Mouse (Mus musculus) CD4-positive helper T cell, adult 2 months (primary cell): ENCODE measurements around the gene Olfr460.
"Not testable (repeated sequence)": the region's sequence is repeated elsewhere in the genome, so short reads cannot be mapped to it uniquely, and the experiment has no call there.

Source experiments
- DNase-seq: peaks from one replicate; pipeline ENCODE4 v3.0.0-alpha.2; 2012; ENCODE audit warnings: low read depth, missing footprints, low spot score

The Olfr460 gene

DNA sequence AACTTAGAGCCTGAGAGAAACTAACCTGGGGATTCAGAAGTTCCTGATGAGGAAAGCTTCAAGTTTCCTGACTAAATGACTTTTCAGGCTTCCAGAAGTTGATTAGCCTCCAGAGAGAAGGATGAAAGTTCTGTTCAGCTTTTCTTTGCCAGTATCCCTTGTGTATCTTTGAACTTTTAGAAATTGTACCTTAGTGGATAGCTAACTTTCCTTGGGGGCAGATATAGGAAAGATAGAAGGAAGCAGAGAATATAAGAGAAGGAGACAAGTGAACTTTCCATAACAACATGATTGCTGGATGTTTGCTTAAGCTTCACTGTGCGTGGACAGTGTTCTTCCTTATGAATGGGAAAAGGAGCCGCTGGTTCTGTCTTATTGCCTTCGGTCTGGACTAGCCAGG lies at the start of gene Olfr460:
TSS of gene Olfr460 (plus strand) at position 301 of the 400 bp plus-strand sequence.
- no peak for DNase-seq

DNA sequence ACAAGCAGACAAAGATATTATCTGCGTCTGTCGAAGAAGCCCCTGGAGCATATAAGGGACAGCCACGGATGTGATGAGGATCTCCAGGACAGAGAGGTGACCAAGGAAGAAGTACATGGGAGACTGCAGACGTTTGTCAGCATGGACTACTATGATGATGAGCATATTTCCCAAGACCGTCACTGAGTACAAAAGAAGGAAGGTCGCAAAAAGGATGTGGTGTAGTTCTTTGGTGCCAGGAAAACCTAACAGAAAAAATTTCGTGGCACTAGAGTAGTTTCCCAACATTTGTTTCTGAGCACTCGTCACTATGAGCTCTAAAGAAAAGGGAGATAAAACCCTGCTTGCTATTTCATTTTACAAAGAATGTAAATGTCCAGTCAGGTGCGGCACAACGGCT lies 24.6 kb upstream of the Olfr460 start:
- no peak for DNase-seq

DNA sequence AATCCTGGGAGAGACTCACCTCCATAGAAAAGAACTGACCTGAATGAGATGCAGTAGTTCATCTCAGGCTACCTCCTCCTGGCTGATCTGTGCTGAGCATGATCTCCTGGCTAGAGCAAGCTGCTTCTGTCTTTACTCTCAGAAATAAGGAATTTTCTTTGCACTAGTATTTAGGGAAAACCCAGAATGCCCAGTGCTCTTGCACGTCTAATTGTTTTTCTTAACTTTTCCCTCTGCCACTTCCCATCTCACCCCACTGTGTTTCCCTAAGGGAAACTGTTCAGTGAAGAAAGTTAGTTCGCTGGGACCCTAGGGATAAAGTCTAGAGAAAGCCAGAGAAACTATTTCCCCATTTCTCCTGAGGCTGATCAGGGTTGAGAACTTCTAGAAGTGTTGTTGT lies 14.3 kb upstream of the Olfr460 start, which contains the start of gene Olfr461:
TSS of gene Olfr461 (minus strand) at position 101 of the 400 bp plus-strand sequence.
- no peak for DNase-seq

DNA sequence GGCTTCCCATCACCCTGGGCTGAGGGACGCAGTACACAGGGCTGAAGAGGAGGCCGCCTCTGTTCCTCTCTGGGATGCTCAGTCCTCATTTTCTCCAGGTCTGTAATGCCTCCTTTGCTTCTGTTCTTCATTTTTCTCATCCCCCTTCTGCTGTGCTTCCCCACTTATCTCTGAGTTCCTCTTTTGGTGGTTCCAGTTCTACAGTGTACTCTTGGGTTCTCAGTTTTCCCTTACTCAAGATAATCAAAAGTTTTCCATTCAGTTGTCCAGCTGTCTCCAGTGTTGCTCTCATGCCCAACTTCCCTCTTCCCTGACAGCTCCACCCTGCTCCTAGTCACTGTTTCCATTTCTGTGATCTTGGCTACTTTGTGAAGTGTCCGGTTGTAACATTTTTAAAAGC lies 4.3 kb downstream of the Olfr460 start:
- DNase-seq, result no peak

DNA sequence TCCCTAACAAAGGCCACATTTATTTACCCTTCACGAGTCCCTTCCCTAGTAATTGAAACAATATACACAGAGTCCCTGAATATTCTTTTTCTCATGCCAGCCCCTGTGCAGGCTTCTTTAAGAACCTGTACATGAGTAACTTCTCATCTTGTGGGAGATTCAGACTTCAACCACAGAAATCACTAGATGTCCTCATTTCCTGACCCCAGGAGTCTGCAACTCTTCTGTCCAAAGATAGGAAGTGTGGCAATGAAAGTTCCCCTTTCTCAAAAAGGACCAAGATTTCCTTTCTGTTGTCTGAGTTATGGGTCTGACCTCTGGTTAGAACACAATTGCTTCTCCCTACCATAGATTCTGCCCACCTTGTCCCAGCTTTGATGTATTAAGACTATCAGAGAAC lies 7.0 kb downstream of the Olfr460 start:
- no peak for DNase-seq

DNA sequence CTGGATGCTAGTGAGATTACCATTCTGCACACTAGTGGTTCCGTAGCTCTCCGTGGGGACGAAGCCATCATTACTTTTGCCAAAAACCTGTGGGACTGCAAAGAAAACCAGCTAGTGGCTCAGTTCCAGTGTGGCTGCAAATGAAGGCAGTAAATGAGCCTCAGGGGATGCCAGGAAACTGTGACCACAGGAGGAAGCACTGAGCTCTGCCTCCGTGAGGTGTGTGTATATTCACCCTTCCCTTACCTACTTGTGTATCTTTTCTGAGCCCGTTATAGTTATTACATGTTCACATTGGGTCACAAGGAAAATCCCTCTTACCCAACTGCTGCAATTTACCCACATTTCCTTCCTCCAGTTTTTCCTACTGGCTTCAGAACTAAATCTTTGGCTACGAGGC lies 15.0 kb downstream of the Olfr460 start:
- no peak for DNase-seq

DNA sequence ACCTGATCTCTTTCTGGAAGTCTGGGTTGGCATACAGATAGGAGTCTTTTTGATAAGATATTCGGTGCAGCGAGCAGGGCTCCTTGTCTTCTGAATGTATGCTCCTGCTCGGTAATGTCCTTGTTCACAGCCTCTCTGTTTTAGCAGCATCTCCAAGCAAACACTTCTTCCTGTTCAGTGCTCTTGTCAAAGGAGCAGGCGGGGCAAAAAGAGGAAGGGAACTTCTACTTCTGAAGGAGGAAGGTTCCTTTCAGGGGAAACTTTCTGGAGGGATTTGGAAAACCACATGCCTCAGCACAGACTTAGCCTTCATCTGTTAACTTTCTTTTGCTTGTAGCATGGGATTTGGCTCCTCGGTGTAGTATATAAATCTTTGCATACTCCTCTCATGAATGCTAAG lies 16.4 kb downstream of the Olfr460 start, which contains the start of gene Clec5a:
TSS of gene Clec5a (minus strand) at position 177 of the 400 bp plus-strand sequence.
- DNase-seq, result no peak

DNA sequence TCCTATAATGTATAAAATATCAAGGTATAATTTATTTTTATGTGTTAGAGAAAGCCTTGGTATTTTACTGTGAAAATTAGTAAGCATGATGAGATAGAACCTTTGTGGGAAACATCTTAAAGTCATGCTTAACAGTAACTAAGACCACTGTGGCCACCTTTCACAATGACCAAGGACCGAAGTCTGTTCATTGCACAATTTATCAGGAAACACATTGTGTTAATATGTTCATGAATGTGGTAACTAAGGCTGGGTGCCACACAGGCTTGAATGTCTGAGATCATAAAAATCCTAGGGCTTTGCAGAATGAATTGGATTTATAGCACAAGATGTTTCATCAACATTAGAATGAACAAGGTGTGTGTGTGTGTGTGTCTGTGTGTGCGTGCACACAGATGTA lies 19.1 kb downstream of the Olfr460 start:
- DNase-seq, result no peak

DNA sequence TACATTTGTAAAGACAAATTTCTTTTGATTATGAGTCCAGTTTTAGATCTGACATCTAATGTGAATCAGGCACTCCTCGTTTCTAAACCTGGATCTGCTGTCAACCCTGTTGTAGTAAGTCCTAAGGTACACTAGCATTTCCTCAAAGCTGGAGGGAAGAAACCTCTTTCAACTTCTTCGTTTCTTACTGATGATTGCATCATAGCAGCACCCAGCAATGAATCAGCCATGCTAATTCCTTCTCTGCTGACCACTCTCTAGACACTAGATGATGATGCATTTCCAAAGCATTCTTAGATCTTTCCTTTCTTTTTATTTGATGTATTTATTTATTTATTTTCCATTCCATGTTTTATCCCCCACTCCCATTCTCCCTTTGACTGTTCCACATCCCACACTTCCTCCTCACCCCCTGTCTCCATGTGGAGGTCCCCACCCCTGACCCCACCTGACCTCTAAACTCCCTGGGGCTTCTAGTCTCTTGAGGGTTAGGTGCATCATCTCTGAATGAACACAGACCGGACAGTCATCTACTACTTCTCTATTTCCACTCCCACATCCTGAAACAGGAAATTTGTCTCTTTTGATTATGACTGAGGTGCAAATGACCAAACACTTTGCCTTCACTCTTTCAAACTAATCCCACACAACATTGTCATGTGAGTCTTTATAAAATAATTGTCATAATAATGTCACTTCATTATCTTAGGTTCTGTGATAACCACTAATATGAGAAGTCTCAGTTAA lies 25.7 kb downstream of the Olfr460 start:
- no peak for DNase-seq

DNA sequence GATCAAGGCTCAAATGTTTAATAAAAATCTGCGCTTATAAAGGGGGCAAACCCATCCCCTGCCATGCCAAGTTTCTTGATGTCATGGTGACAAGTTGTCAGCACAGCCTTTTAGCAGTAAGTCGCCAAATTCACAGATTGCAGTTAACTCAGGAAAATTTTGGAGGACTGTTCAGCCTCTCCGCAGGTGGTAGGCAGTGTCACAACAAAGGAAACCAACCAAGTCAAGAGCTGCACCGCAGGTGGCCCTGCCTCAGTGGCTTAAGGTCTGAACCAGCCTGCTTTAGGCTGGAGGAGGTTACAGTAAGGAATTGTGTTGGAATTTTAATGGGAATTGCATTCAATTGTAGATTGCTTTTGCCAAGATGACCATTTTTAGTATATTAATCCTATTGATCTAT lies 29.3 kb downstream of the Olfr460 start:
- DNase-seq, result not testable (repeated sequence)

DNA sequence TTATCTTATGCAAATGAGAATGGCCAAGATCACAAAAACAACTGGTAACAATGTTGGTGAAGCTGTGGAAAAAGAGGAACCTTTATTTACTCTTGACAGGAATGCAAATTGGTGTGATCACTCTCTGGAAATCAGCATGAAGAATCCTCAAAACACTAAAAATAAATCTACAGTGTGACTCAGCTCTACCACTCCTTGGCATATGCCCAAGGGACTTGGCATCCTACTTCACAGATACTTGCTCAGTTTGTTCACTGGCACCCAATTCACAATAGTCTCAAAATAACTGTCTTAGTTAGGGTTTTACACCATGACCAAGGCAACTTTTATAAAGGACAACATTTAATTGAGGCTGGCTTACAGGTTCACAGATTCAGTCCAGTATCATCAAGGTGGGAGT lies 38.1 kb downstream of the Olfr460 start:
- no peak for DNase-seq

DNA sequence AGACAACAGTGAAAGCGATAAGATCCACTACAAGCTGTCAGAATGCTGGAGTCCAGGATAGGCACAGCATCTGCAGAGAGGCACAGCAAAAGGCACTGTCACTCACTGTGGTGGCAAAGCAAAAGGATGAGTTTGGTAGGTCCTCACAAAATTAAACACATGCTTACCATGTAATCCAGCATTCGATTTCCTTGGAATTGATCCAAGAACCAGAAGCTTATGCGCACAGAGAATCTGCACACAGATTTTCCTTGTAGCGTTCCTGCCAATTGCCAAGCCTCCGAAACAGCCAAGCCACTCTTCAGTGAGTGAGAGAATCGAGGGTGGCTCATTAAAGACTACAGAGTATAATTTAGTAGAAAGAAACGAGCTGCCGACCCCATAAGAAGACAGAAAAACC lies 41.0 kb downstream of the Olfr460 start:
- DNase-seq, result no peak

DNA sequence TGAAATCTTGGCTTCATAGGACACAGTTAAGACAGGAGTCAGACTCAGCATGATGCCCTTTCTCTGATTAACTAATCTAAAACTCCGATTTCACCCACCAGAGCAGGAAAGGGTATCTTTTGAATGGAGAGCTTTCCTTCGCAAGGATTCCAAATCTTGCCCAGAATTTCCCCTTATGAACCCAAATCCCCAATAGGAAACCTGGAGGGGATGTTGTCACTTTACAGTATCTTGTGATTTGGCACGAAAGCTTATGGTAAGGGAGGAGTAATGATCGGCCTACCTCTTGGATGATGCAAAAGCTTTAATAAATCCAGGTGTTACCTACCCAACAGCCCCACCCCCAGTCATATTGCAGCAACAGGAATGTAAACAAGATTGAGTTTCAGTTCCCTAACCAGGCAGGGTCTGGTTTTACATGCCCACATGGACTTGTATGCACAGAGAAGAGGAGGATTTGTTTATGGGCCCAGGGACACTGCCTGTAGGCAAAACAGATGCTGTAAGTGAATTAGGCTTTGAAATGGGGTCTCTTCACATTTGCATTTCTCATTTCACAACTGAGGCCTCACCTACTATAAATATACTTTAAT lies 44.1 kb downstream of the Olfr460 start, which contains the start of gene Tas2r138:
TSS of gene Tas2r138 (minus strand) at position 51 of the 593 bp plus-strand sequence.
- DNase-seq, result no peak

DNA sequence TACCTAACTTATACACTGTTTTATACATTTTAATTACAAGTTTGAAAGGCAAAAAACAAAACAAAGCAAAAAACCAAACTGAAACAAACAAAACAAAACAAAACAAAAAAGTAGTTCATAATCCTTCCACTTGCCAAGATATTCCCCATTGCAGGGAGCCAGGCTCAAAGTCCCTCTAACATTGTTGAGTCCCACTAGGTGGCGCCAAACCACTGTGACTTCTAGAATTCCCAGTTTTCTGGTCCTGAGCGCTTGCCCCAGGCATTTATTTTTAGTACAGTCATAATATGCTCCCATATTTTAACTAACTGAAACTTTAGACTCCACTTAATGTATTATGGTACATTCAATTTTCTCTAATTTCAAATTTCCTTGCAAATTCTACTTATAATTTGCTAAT lies 48.7 kb downstream of the Olfr460 start:
- DNase-seq, result peak; percentile 6
